Mouse (Mus musculus): Measurements from ENCODE around the gene Neo1.

GRCm38 (mm10) chr9:58841655-58842054, 194.6 kb downstream of the Neo1 start:
- no peak for TF ChIP-seq USF1 (IDR thresholded peaks at IDR 0.05; ENCODE audit: low read depth)
- no peak for TF ChIP-seq CTCF (IDR thresholded peaks at IDR 0.05; ENCODE audit: control insufficient read depth, insufficient read depth, insufficient read length)
- TF ChIP-seq MYOD1 (IDR thresholded peaks at IDR 0.05; ENCODE audit: control insufficient read depth, insufficient read length, low read depth), result no peak
- TF ChIP-seq FOSL1 (IDR thresholded peaks at IDR 0.05; ENCODE audit: insufficient read depth, low read length, poor library complexity, severe bottlenecking), result no peak
- TF ChIP-seq MAX (IDR thresholded peaks at IDR 0.05), result no peak
- no peak for TF ChIP-seq CEBPB (IDR thresholded peaks at IDR 0.05; ENCODE audit: low read depth)
- TF ChIP-seq MYOG (IDR thresholded peaks at IDR 0.05; ENCODE audit: control insufficient read depth, extremely low read depth, insufficient read length), result no peak

All from C2C12 (cell line).